Mouse (Mus musculus) neural tube, embryonic 11.5 days (tissue): ENCODE results near the gene Samd4b. TPM values are rescaled to one million over a fixed set of nuclear protein-coding genes. Genes with fewer than 3 reads are reported as not detected.

ENCODE experiments used
- ATAC-seq: fragments of 200-750 bp; cut with Nextera tagmentation; 2 replicates; pipeline ENCODE4 v1.8.0; 2017; ENCODE audit warnings: moderate number of reproducible peaks, mild to moderate bottlenecking, moderate TSS enrichment, moderate library complexity; ENCODE audit not compliant: insufficient read depth, low FRiP score, low TSS enrichment
- DNase-seq: peaks from one replicate; pipeline ENCODE4 v3.0.0-alpha.2; 2015; ENCODE audit warnings: low spot score
- H3K27ac ChIP-seq: fragments of 300-500 bp; sonication (generic); 2 replicates; pipeline ENCODE4 v1.5.1; 2014; ENCODE audit warnings: low read depth, mild to moderate bottlenecking, low read length
- H3K27me3 ChIP-seq: fragments of 300-500 bp; sonication (generic); 2 replicates; pipeline ENCODE4 v1.6.1; 2014; ENCODE audit warnings: mild to moderate bottlenecking, low read length, mixed read lengths; ENCODE audit not compliant: control insufficient read depth, insufficient read depth
- H3K36me3 ChIP-seq: fragments of 300-500 bp; sonication (generic); 2 replicates; pipeline ENCODE4 v1.6.1; 2014; ENCODE audit warnings: mild to moderate bottlenecking, low read length, moderate library complexity, mixed read lengths; ENCODE audit not compliant: control insufficient read depth, insufficient read depth
- H3K4me1 ChIP-seq: fragments of 300-500 bp; sonication (generic); 2 replicates; pipeline ENCODE4 v1.6.1; 2014; ENCODE audit warnings: low read length, mixed read lengths; ENCODE audit not compliant: control insufficient read depth, insufficient read depth
- H3K4me2 ChIP-seq: fragments of 300-500 bp; sonication (generic); 2 replicates; pipeline ENCODE4 v1.6.1; 2014; ENCODE audit warnings: low read depth, mild to moderate bottlenecking, moderate library complexity
- H3K4me3 ChIP-seq: fragments of 300-500 bp; sonication (generic); 2 replicates; pipeline ENCODE4 v1.5.1; 2014; ENCODE audit warnings: low read depth, low read length
- H3K9ac ChIP-seq: fragments of 300-500 bp; sonication (generic); 2 replicates; pipeline ENCODE4 v1.6.1; 2014; ENCODE audit warnings: mild to moderate bottlenecking, low read length
- H3K9me3 ChIP-seq: fragments of 300-500 bp; sonication (generic); 2 replicates; pipeline ENCODE4 v1.6.1; 2016; ENCODE audit warnings: low read length; ENCODE audit not compliant: control insufficient read depth
- WGBS: fragments of 180-500 bp; shearing (Covaris S2); extraction: QIAGEN DNeasy Blood & Tissue Kit; methylation state at CpG from one replicate; pipeline ENCODE4 v1.1.7; 2014; 5-methylcytosine and 5-hydroxymethylcytosine counted together
- polyA plus RNA-seq: library from polyadenylated mRNA; unstranded; fragments of >200 nt; fragmentation: Nextera tagmentation; extraction: Ambion mirVana; gene quantifications from 2 replicates; pipeline ENCODE4 v1.2.1, GENCODE M21; 2014

Gene Samd4b
- polyA plus RNA-seq, 1 experiment from 2014 or later: 37.8 TPM

DNA sequence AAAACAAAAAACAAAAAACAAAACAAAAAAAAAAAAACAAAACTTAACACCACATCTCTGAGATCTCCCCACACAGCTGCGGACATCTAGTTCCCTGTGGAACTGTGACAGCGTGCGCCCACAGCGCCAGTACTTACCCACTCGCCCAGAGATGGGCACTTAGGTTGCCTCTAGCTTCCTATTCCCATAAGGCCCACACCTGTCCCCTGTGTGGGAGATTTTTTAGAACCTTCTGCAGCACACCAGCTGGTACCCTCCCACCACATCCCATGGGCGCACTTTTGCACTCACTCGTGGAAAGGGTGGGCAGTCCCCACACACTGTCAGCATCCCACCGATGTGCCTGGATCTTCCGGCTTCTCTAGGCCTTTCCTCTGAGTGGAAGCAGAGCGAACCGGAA, 115.1 kb downstream of the Samd4b start:
- 87% methylated on average over 11 of the region's 11 CpGs for WGBS
- H3K36me3 ChIP-seq: no peaks in the 10 kb centered on the region
- no peak overlapping the region for H3K4me3 ChIP-seq
- ATAC-seq (no peak), DNase-seq (no peak)
- no peak overlapping the region for H3K9ac ChIP-seq
- no peak overlapping the region for H3K27ac ChIP-seq
- peaks cover 1% of the 10 kb centered on the region for H3K27me3 ChIP-seq
- H3K4me2 ChIP-seq: no peak overlapping the region
- H3K4me1 ChIP-seq: no peaks in the 10 kb centered on the region; the same call in 1 of the 2 replicates
- no peaks in the 10 kb centered on the region for H3K9me3 ChIP-seq

DNA sequence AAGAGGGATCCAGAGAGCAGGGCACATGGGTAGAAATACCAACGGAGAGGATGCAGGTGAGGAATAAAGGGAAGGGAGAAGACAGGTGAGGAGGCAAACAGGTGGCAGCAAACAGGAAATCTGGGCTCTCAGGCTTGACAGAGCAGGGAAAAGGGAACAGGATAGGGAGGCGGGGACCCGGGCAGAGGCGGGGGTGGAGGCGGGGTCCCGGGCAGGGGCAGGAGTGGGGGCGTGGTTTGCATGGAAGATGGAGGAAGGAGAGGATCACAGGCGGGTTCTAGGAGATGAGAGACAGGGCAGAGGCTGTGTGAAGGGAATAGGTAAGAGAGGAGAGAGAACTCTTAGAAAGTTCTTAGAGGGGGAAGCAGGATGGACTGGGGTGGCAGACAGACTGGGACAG, 119.1 kb downstream of the Samd4b start:
- no peak overlapping the region for H3K4me3 ChIP-seq
- H3K4me2 ChIP-seq: no peak overlapping the region
- H3K9me3 ChIP-seq: no peaks in the 10 kb centered on the region
- no peaks in the 10 kb centered on the region for H3K4me1 ChIP-seq
- no peak overlapping the region for H3K9ac ChIP-seq
- no peak overlapping the region for H3K27ac ChIP-seq
- H3K36me3 ChIP-seq: no peaks in the 10 kb centered on the region
- 9% methylated on average over 8 of the region's 8 CpGs for WGBS
- H3K27me3 ChIP-seq: no peaks in the 10 kb centered on the region
- ATAC-seq: no peak
- DNase-seq: no peak

GRCm38 (mm10) chr7:28477363-28477762, 120.6 kb downstream of the Samd4b start:
- WGBS: 87% methylated on average over 5 of the region's 5 CpGs
- Histone ChIP-seq H3K27ac (no peak overlapping the region), H3K27me3 (no peaks in the 10 kb centered on the region), H3K36me3 (no peaks in the 10 kb centered on the region), H3K4me3 (no peak overlapping the region), H3K4me1 (no peaks in the 10 kb centered on the region), H3K9ac (no peak overlapping the region), H3K9me3 (no peaks in the 10 kb centered on the region), H3K4me2 (no peak overlapping the region)
- no peak for DNase-seq
- ATAC-seq: no peak

GRCm38 (mm10) chr7:28476191-28476590, 121.8 kb downstream of the Samd4b start:
- Histone ChIP-seq H3K4me2 (no peak overlapping the region), H3K4me3 (no peak overlapping the region), H3K9me3 (no peaks in the 10 kb centered on the region), H3K4me1 (no peaks in the 10 kb centered on the region), H3K27me3 (no peaks in the 10 kb centered on the region), H3K36me3 (no peaks in the 10 kb centered on the region), H3K9ac (no peak overlapping the region), H3K27ac (no peak overlapping the region)
- no peak for ATAC-seq
- WGBS: 88% methylated on average over 6 of the region's 6 CpGs
- no peak for DNase-seq

GRCm38 (mm10) chr7:28467213-28467751, 130.7 kb downstream of the Samd4b start:
- peak overlapping the region; percentile 44 for H3K4me3 ChIP-seq
- peak overlapping the region; percentile 80 for H3K4me2 ChIP-seq
- H3K9ac ChIP-seq: peak overlapping the region; percentile 61
- peaks cover 5% of the 10 kb centered on the region for H3K36me3 ChIP-seq
- DNase-seq: peak; percentile 76
- WGBS: under 1% methylated on average over 58 of the region's 63 CpGs
- peak; percentile 67 for ATAC-seq
- H3K4me1 ChIP-seq: peaks cover 11% of the 10 kb centered on the region; the same call in 1 of the 2 replicates
- peaks cover 7% of the 10 kb centered on the region for H3K27me3 ChIP-seq
- no peak overlapping the region for H3K27ac ChIP-seq
- H3K9me3 ChIP-seq: no peaks in the 10 kb centered on the region

GRCm38 (mm10) chr7:28466721-28467212, 131.2 kb downstream of the Samd4b start:
- no peaks in the 10 kb centered on the region for H3K9me3 ChIP-seq
- H3K27me3 ChIP-seq: peaks cover 7% of the 10 kb centered on the region
- DNase-seq (peak; percentile 43), ATAC-seq (0 out of 2 replicates have a peak, but pooled peaks have one; percentile 18)
- peak overlapping the region; percentile 61 for H3K9ac ChIP-seq
- peaks cover 11% of the 10 kb centered on the region; the same call in 1 of the 2 replicates for H3K4me1 ChIP-seq
- peak overlapping the region; percentile 80 for H3K4me2 ChIP-seq
- no peak overlapping the region for H3K27ac ChIP-seq
- peak overlapping the region; percentile 44 for H3K4me3 ChIP-seq
- 19% methylated on average over 39 of the region's 40 CpGs for WGBS
- H3K36me3 ChIP-seq: peaks cover 6% of the 10 kb centered on the region

GRCm38 (mm10) chr7:28464416-28465212, 133.3 kb downstream of the Samd4b start:
- H3K36me3 ChIP-seq: peaks cover 14% of the 10 kb centered on the region
- 69% methylated on average over 10 of the region's 10 CpGs for WGBS
- peaks cover 11% of the 10 kb centered on the region; the same call in 1 of the 2 replicates for H3K4me1 ChIP-seq
- no peak for ATAC-seq
- H3K4me3 ChIP-seq: no peak overlapping the region
- DNase-seq: no peak
- peaks cover 7% of the 10 kb centered on the region for H3K27me3 ChIP-seq
- no peaks in the 10 kb centered on the region for H3K9me3 ChIP-seq
- H3K4me2 ChIP-seq: no peak overlapping the region
- no peak overlapping the region for H3K9ac ChIP-seq
- H3K27ac ChIP-seq: no peak overlapping the region

DNA sequence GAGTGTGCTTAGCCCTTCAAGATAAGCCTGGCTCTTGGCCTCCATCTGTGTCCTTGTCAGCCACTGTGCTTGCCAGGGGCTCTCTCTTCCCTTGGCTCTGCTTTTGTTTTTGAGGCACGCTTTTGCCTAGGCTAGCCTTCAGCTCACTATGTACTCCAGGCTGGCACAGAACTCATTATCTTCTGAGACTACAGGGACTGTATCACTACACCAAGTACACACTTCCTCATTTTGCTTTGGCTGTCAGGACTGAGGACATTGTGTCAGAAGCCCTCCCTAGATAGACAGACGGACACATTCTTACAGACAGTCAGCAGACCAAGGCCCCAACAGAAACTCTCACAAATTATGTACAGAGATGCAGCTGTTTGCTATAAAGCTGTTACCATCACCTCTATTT, 135.2 kb downstream of the Samd4b start:
- 94% methylated on average over 2 of the region's 2 CpGs for WGBS
- H3K27me3 ChIP-seq: peaks cover 7% of the 10 kb centered on the region
- no peak overlapping the region for H3K4me3 ChIP-seq
- DNase-seq (no peak), ATAC-seq (no peak)
- H3K9me3 ChIP-seq: no peaks in the 10 kb centered on the region
- H3K9ac ChIP-seq: no peak overlapping the region
- H3K4me1 ChIP-seq: peaks cover 11% of the 10 kb centered on the region; the same call in 1 of the 2 replicates
- H3K27ac ChIP-seq: no peak overlapping the region
- H3K36me3 ChIP-seq: peaks cover 27% of the 10 kb centered on the region
- H3K4me2 ChIP-seq: no peak overlapping the region
